Mouse (Mus musculus) limb, embryonic 14.5 days (tissue): ENCODE measurements around the gene Cdca3. TPM values are rescaled to one million over a fixed set of nuclear protein-coding genes. Genes with fewer than 3 reads are reported as not detected.
"Not testable (repeated sequence)": the region's sequence is repeated elsewhere in the genome, so short reads cannot be mapped to it uniquely, and the experiment has no call there.

ENCODE experiments used
- ATAC-seq: fragments of 200-750 bp; cut with Nextera tagmentation; 2 replicates; pipeline ENCODE4 v1.8.0; 2017; ENCODE audit warnings: low read depth, moderate number of reproducible peaks, moderate TSS enrichment; ENCODE audit not compliant: low FRiP score
- DNase-seq: peaks from one replicate; pipeline ENCODE4 v3.0.0-alpha.2; 2015; ENCODE audit warnings: low spot score
- H3K27ac ChIP-seq: fragments of 300-500 bp; sonication (generic); replicated peaks from 2 replicates; pipeline ENCODE4 v1.5.1; 2014; ENCODE audit warnings: low read depth, mild to moderate bottlenecking, low read length, moderate library complexity, mixed read lengths
- H3K27me3 ChIP-seq: fragments of 300-500 bp; sonication (generic); 2 replicates; pipeline ENCODE4 v1.6.1; 2014; ENCODE audit warnings: low read length, mixed read lengths; ENCODE audit not compliant: control insufficient read depth, insufficient read depth
- H3K36me3 ChIP-seq: fragments of 300-500 bp; sonication (generic); 2 replicates; pipeline ENCODE4 v1.6.1; 2014; ENCODE audit warnings: mild to moderate bottlenecking, low read length, moderate library complexity, mixed read lengths; ENCODE audit not compliant: control insufficient read depth, insufficient read depth
- H3K4me1 ChIP-seq: fragments of 300-500 bp; sonication (generic); 2 replicates; pipeline ENCODE4 v1.6.1; 2014; ENCODE audit warnings: antibody characterized with exemption, low read length, mixed read lengths; ENCODE audit not compliant: control insufficient read depth, insufficient read depth
- H3K4me2 ChIP-seq: fragments of 300-500 bp; sonication (generic); replicated peaks from 2 replicates; pipeline ENCODE4 v1.6.1; 2014; ENCODE audit warnings: low read depth, mild to moderate bottlenecking, low read length, moderate library complexity; ENCODE audit not compliant: severe bottlenecking
- H3K4me3 ChIP-seq: fragments of 300-500 bp; sonication (generic); replicated peaks from 2 replicates; pipeline ENCODE4 v1.5.1; 2014; ENCODE audit warnings: low read length
- H3K9ac ChIP-seq: fragments of 300-500 bp; sonication (generic); 2 replicates; pipeline ENCODE4 v1.6.1; 2014; ENCODE audit warnings: mild to moderate bottlenecking, low read depth, low read length, moderate library complexity; ENCODE audit not compliant: severe bottlenecking
- H3K9me3 ChIP-seq: fragments of 300-500 bp; sonication (generic); 2 replicates; pipeline ENCODE4 v1.6.1; 2016; ENCODE audit warnings: low read length; ENCODE audit not compliant: control insufficient read depth
- POLR2A ChIP-seq: fragments of 200-500 bp; IDR thresholded peaks from 2 replicates; pipeline ENCODE4 v1.8.0; 2012; ENCODE audit warnings: inconsistent platforms, mild to moderate bottlenecking, moderate library complexity, borderline replicate concordance; ENCODE audit not compliant: insufficient read depth, insufficient read length; ENCODE audit errors: extremely low read depth
- WGBS: fragments of 180-500 bp; shearing (Covaris S2); extraction: QIAGEN DNeasy Blood & Tissue Kit; methylation state at CpG from one replicate; pipeline ENCODE4 v1.1.7; 2014; 5-methylcytosine and 5-hydroxymethylcytosine counted together
- polyA plus RNA-seq, 2 experiments: library from polyadenylated mRNA; depleted of rRNA in 1 of 2; stranded (reverse) in 1 of 2; unstranded in 1 of 2; fragments of >200 nt; fragmentation: Nextera tagmentation in 1 of 2; extraction: Ambion mirVana in 1 of 2; gene quantifications; 2 replicates each; pipeline versions ENCODE4 v1.2.1 to v1.2.3; 2012 to 2014

The Cdca3 gene
- polyA plus RNA-seq, 2 experiments, result 128 to 141 TPM

GRCm38 (mm10) chr6:124787722-124788121 lies 41.6 kb upstream of the Cdca3 start:
- TF ChIP-seq POLR2A, result no peak
- no peak for ATAC-seq
- WGBS, result 73% methylated on average over 10 of the region's 10 CpGs

GRCm38 (mm10) chr6:124789519-124789918 lies 39.8 kb upstream of the Cdca3 start:
- Histone ChIP-seq H3K4me1 (no peaks in the 10 kb centered on the region), H3K27me3 (no peaks in the 10 kb centered on the region), H3K4me2 (no peak overlapping the region), H3K4me3 (no peak overlapping the region), H3K27ac (no peak overlapping the region), H3K9ac (no peak overlapping the region), H3K36me3 (no peaks in the 10 kb centered on the region), H3K9me3 (no peaks in the 10 kb centered on the region)
- TF ChIP-seq POLR2A, result no peak
- ATAC-seq, result no peak
- 89% methylated on average over 4 of the region's 4 CpGs for WGBS
- no peak for DNase-seq

More at GRCm38 (mm10) chr6:124787722-124788121, 41.6 kb upstream of the Cdca3 start:
- Histone ChIP-seq H3K9me3 (no peaks in the 10 kb centered on the region), H3K9ac (no peak overlapping the region), H3K4me1 (no peaks in the 10 kb centered on the region), H3K4me2 (no peak overlapping the region), H3K36me3 (no peaks in the 10 kb centered on the region), H3K27ac (no peak overlapping the region), H3K4me3 (no peak overlapping the region), H3K27me3 (no peaks in the 10 kb centered on the region)
- DNase-seq, result no peak

- no peak overlapping the region for H3K27ac ChIP-seq
- no peak for DNase-seq
- H3K9me3 ChIP-seq, result no peaks in the 10 kb centered on the region
- 62% methylated on average over 4 of the region's 4 CpGs for WGBS
- ATAC-seq, result no peak
- no peaks in the 10 kb centered on the region for H3K27me3 ChIP-seq
- H3K4me2 ChIP-seq, result no peak overlapping the region
- H3K36me3 ChIP-seq, result no peaks in the 10 kb centered on the region
- H3K4me3 ChIP-seq, result no peak overlapping the region
- H3K9ac ChIP-seq, result no peak overlapping the region
- H3K4me1 ChIP-seq, result no peaks in the 10 kb centered on the region
- TF ChIP-seq POLR2A, result no peak
Observed at GRCm38 (mm10) chr6:124790121-124790520, 39.2 kb upstream of the Cdca3 start.

GRCm38 (mm10) chr6:124791911-124792310 lies 37.4 kb upstream of the Cdca3 start:
- H3K9ac ChIP-seq, result no peak overlapping the region
- ATAC-seq (no peak), DNase-seq (no peak)
- no peak overlapping the region for H3K27ac ChIP-seq
- no peak for TF ChIP-seq POLR2A
- H3K27me3 ChIP-seq, result no peaks in the 10 kb centered on the region
- no peaks in the 10 kb centered on the region for H3K9me3 ChIP-seq
- H3K4me3 ChIP-seq, result no peak overlapping the region
- no peak overlapping the region for H3K4me2 ChIP-seq
- WGBS, result 86% methylated on average over 3 of the region's 3 CpGs
- H3K4me1 ChIP-seq, result no peaks in the 10 kb centered on the region
- H3K36me3 ChIP-seq, result no peaks in the 10 kb centered on the region

- 81% methylated on average over 4 of the region's 4 CpGs for WGBS
- DNase-seq (no peak), ATAC-seq (no peak)
- no peak for TF ChIP-seq POLR2A
- Histone ChIP-seq H3K4me1 (no peaks in the 10 kb centered on the region), H3K36me3 (no peaks in the 10 kb centered on the region), H3K27ac (no peak overlapping the region), H3K4me2 (no peak overlapping the region), H3K4me3 (no peak overlapping the region), H3K9me3 (no peaks in the 10 kb centered on the region), H3K9ac (no peak overlapping the region), H3K27me3 (no peaks in the 10 kb centered on the region)
Observed at GRCm38 (mm10) chr6:124795781-124796180, 33.6 kb upstream of the Cdca3 start.

- Histone ChIP-seq H3K4me2 (no peak overlapping the region), H3K4me3 (no peak overlapping the region), H3K27me3 (no peaks in the 10 kb centered on the region), H3K9ac (no peak overlapping the region), H3K9me3 (no peaks in the 10 kb centered on the region), H3K27ac (no peak overlapping the region), H3K36me3 (no peaks in the 10 kb centered on the region), H3K4me1 (no peaks in the 10 kb centered on the region)
- DNase-seq (no peak), ATAC-seq (no peak)
- no peak for TF ChIP-seq POLR2A
- WGBS, result 75% methylated on average over 2 of the region's 2 CpGs
Observed at GRCm38 (mm10) chr6:124796200-124796599, 33.1 kb upstream of the Cdca3 start.

- WGBS, result 14% methylated on average over 5 of the region's 9 CpGs
- Histone ChIP-seq H3K4me3 (0 out of 2 replicates have a peak overlapping the region, but pooled peaks have one; percentile 8), H3K4me2 (peak overlapping the region; percentile 19; the same call in 1 of the 2 replicates)
- not testable (repeated sequence) for H3K36me3 ChIP-seq, H3K9ac ChIP-seq, H3K9me3 ChIP-seq, DNase-seq, H3K27me3 ChIP-seq, H3K27ac ChIP-seq, H3K4me1 ChIP-seq, ATAC-seq
Observed at GRCm38 (mm10) chr6:124802400-124802799, 26.9 kb upstream of the Cdca3 start.
